Comparison of ENCODE assay signal across 21 mouse cellular contexts in genomic region chr4:149721163-149721562, GRCm38 (mm10). TPM values are rescaled to one million over a fixed set of nuclear protein-coding genes. Genes with fewer than 3 reads are reported as not detected.
DNase-seq lines count a peak whose midpoint lies in the region; ATAC-seq and TF ChIP-seq lines count a peak whose summit lies in the region.
"Had no signal": no experiment of that assay in that cellular context is flagged by ENCODE, and none has a peak within 500 bp of the region (broad histone marks: within the 10 kb centered on the region; RNA-seq: fewer than 3 reads in every experiment).

No protein-coding gene starts in this region.

- TF ChIP-seq CTCF in C2C12 (IDR thresholded peaks at IDR 0.05; ENCODE audit: control insufficient read depth, insufficient read depth, insufficient read length), result no peak

- peaks cover 13% of the 10 kb centered on the region; the same call in 1 of the 2 replicates for H3K4me1 ChIP-seq in embryonic facial prominence, embryonic 10.5 days

- peak; percentile 21 for DNase-seq in cerebellum, adult 9-10 months
- no peak for DNase-seq in cerebellum, postnatal 36 days
- no peak for DNase-seq in right cerebral cortex, postnatal 25 days
- DNase-seq in embryonic facial prominence, embryonic 10.5 days (ENCODE audit: low spot score), result no peak
- no peak for DNase-seq in heart, adult 9 months (ENCODE audit: low spot score in 2 of 2)
- DNase-seq: adrenal gland, adult 2 months; adrenal gland, postnatal 25 days; cerebellum, adult 8-10 months; cerebellum, postnatal 25 days; gastrocnemius, adult 2 months; gastrocnemius, postnatal 25 days; heart, postnatal 10 days had no signal

- no peak overlapping the region for H3K4me3 ChIP-seq in C2C12 (ENCODE audit: insufficient read depth, poor library complexity, severe bottlenecking)
- no peak overlapping the region for H3K4me3 ChIP-seq in embryonic facial prominence, embryonic 10.5 days
- H3K4me3 ChIP-seq: embryonic facial prominence, embryonic 15.5 days; erythroblast, embryonic 14.5 days; forebrain, embryonic 10.5 days; gastrocnemius, adult 2 months had no signal

- H3K9me3 ChIP-seq in embryonic facial prominence, embryonic 10.5 days, result no peaks in the 10 kb centered on the region
- H3K9me3 ChIP-seq: embryonic facial prominence, embryonic 15.5 days; forebrain, embryonic 10.5 days had no signal

- H3K79me2 ChIP-seq in C2C12 (ENCODE audit: control insufficient read depth, insufficient read depth), result peaks cover 14% of the 10 kb centered on the region

- no peak overlapping the region for H3K27ac ChIP-seq in embryonic facial prominence, embryonic 10.5 days (replicated peaks)
- H3K27ac ChIP-seq: embryonic facial prominence, embryonic 15.5 days; forebrain, embryonic 10.5 days; gastrocnemius, adult 2 months; hindbrain, embryonic 14.5 days had no signal

- no peaks in the 10 kb centered on the region for H3K79me3 ChIP-seq in C2C12 (ENCODE audit: low read depth)

- peaks cover 40% of the 10 kb centered on the region for H3K36me3 ChIP-seq in C2C12 (ENCODE audit: control insufficient read depth, insufficient read depth)
- peaks cover 100% of the 10 kb centered on the region for H3K36me3 ChIP-seq in embryonic facial prominence, embryonic 10.5 days (replicated peaks)

- H3ac ChIP-seq in C2C12 (ENCODE audit: control insufficient read depth, insufficient read length, low read depth), result no peak overlapping the region

- H3K27me3 ChIP-seq in C2C12 (ENCODE audit: control insufficient read depth, insufficient read depth, insufficient read length), result no peaks in the 10 kb centered on the region
- H3K27me3 ChIP-seq in embryonic facial prominence, embryonic 10.5 days (replicated peaks; ENCODE audit: low read depth, poor library complexity, severe bottlenecking), result no peaks in the 10 kb centered on the region
- H3K27me3 ChIP-seq: embryonic facial prominence, embryonic 15.5 days had no signal

- ATAC-seq in CD4-positive, CD25-positive, alpha-beta regulatory T cell, adult 4 months, result peak; percentile 76
- ATAC-seq in inflammation-experienced regulatory T-cells, adult 6 months, result peak; percentile 69
- ATAC-seq: forebrain, embryonic 14.5 days; intestine, postnatal 0 days had no signal

- 91% methylated on average over 8 of the region's 8 CpGs for WGBS in embryonic facial prominence, embryonic 10.5 days

TF ChIP-seq in C2C12, 6 proteins besides CTCF, POLR2A, EP300 and RAD21:
- TF ChIP-seq CEBPB (IDR thresholded peaks at IDR 0.05; ENCODE audit: low read depth) (no peak), USF1 (IDR thresholded peaks at IDR 0.05; ENCODE audit: low read depth) (no peak), FOSL1 (IDR thresholded peaks at IDR 0.05; ENCODE audit: insufficient read depth, low read length, poor library complexity, severe bottlenecking) (no peak), MYOD1 (IDR thresholded peaks at IDR 0.05; ENCODE audit: control insufficient read depth, insufficient read length, low read depth) (peak; percentile 50), MYOG (IDR thresholded peaks at IDR 0.05; ENCODE audit: control insufficient read depth, extremely low read depth, insufficient read length) (no peak)

RNA-seq across cellular contexts. Expression of gene Tmem201, which starts 16.7 kb away (rescaled TPM):
- 27.7 TPM for polyA plus RNA-seq in C2C12 (2012; fragmentation: generic; extraction: Trizol)
- polyA plus RNA-seq in CD4-positive, CD25-positive, alpha-beta regulatory T cell, adult 4 months (2017; shearing (Covaris generic)), result 1 to 10 TPM; 4.6 to 7.8 TPM
- polyA plus RNA-seq in inflammation-experienced regulatory T-cells, adult 6 months (2017; shearing (Covaris generic)), result 1 to 10 TPM; 4.6 to 8.9 (median 6.0) TPM
- 46.5 and 46.7 TPM in 2 replicates for polyA plus RNA-seq in embryonic facial prominence, embryonic 10.5 days (2016; fragmentation: Nextera tagmentation; extraction: Ambion mirVana)

RNA-seq across cellular contexts. Expression of gene Pik3cd, which starts 18.8 kb away (rescaled TPM):
- polyA plus RNA-seq in C2C12 (2012; fragmentation: generic; extraction: Trizol), result 1.5 TPM
- 100 to 1,000 TPM; 102 to 179 TPM for polyA plus RNA-seq in CD4-positive, CD25-positive, alpha-beta regulatory T cell, adult 4 months (2017; shearing (Covaris generic))
- polyA plus RNA-seq in inflammation-experienced regulatory T-cells, adult 6 months (2017; shearing (Covaris generic)), result 100 to 1,000 TPM; 108 to 124 (median 115) TPM
- polyA plus RNA-seq in embryonic facial prominence, embryonic 10.5 days (2016; fragmentation: Nextera tagmentation; extraction: Ambion mirVana), result 6.1 and 6.3 TPM in 2 replicates

RNA-seq across cellular contexts. Expression of gene Slc25a33, which starts 52.9 kb away (rescaled TPM):
- 10.2 TPM for polyA plus RNA-seq in C2C12 (2012; fragmentation: generic; extraction: Trizol)
- 1 to 10 TPM; 4.6 to 5.7 TPM for polyA plus RNA-seq in CD4-positive, CD25-positive, alpha-beta regulatory T cell, adult 4 months (2017; shearing (Covaris generic))
- 1 to 10 TPM; 2.5 to 7.1 (median 3.4) TPM for polyA plus RNA-seq in inflammation-experienced regulatory T-cells, adult 6 months (2017; shearing (Covaris generic))
- polyA plus RNA-seq in embryonic facial prominence, embryonic 10.5 days (2016; fragmentation: Nextera tagmentation; extraction: Ambion mirVana), result 17.6 and 18.7 TPM in 2 replicates

Comparison
In these comparisons a context has a peak if more than half of its experiments do, and no peak if none do; other contexts are left out.
1. RNA of gene Pik3cd, which starts 18.8 kb away (polyA plus RNA-seq): 102 to 179 TPM in CD4-positive, CD25-positive, alpha-beta regulatory T cell, adult 4 months and 108 to 124 TPM in inflammation-experienced regulatory T-cells, adult 6 months; 6.1 to 6.3 TPM in embryonic facial prominence, embryonic 10.5 days and 1.5 TPM in C2C12 (single experiment); every median in the first group is over 10 times any median in the second.